Mouse (Mus musculus): Measurements from ENCODE around the gene Cd33. TPM values are rescaled to one million over a fixed set of nuclear protein-coding genes. Genes with fewer than 3 reads are reported as not detected.

Gene Cd33
- 0.71 and 0.91 TPM in 2 replicates for polyA plus RNA-seq (2015; fragmentation: Nextera tagmentation; extraction: Ambion mirVana)

DNA sequence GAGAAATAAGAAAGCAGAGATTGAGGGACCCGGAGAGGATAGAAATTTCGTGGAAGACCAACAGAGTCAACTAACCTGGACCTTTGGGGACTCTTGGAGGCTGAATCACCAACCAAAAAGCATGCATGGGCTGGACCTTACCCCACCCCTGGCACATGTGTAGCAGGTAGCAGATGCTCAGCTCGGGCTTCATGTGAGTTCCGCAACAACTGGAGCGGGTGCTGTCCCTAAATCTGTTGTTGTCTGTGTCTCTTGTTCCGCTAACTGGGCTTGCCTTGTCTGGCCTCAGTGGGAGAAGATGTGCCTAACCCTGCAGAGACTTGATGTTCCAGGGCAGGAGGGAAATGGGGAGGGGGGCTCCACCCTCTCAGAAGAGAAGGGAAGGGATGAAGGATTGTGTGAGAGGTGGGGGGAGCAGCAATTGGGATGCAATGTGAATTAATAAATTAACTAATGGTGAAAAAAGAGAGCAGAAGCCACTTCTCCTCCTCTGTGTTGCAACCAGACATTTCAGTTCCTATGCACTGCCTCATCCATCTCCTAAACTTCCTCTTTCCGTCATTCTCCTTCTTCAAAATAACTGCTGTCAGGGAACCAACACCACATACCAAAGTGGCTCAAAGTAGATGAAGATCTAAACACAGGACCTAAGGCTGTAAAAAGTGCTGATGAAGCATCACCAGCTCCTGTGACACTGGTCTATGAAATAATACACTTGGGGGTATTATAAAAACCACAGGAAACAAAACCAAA, at the start of gene Cd33:
Cd33 (minus strand) TSS at position 204 of the 753 bp plus-strand sequence.
- no peak within 1 kb of the TSS for H3K9ac ChIP-seq
- 81% methylated on average over 7 of the region's 7 CpGs for WGBS
- no peak within 1 kb of the TSS for H3K4me3 ChIP-seq
- ATAC-seq (ENCODE audit: low FRiP score): no peak
- H3K4me1 ChIP-seq (replicated peaks): no peaks in the 10 kb centered on the region
- no peaks in the 10 kb centered on the region for H3K36me3 ChIP-seq
- no peaks in the 10 kb centered on the region for H3K27me3 ChIP-seq
- H3K4me2 ChIP-seq: no peak within 1 kb of the TSS
- H3K9me3 ChIP-seq: no peaks in the 10 kb centered on the region
- H3K27ac ChIP-seq: no peak within 1 kb of the TSS

DNA sequence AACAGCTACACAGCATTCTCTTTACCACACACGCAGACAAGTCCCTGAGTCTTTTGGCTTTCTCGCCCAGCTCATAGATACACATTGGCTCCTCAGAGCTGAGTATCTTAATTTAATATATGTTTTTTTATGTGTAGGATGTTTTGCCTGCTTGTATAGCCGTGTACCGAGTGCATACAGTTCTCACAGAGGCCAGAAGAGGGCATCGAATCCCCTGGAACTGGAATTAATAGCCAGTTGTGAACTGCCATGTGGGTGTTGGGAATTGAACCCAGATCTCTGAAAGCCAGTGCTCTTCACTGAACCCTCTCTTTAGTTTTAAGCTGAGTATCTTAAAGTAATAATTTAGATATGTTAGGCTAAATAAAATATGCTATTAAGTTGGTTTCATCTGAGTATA, 40.6 kb upstream of the Cd33 start:
- 93% methylated on average over 5 of the region's 5 CpGs for WGBS
- peaks cover 26% of the 10 kb centered on the region for H3K4me1 ChIP-seq (replicated peaks)
- H3K4me3 ChIP-seq: no peak overlapping the region
- H3K9ac ChIP-seq: no peak overlapping the region
- ATAC-seq (ENCODE audit: low FRiP score): no peak
- H3K36me3 ChIP-seq: peaks cover 62% of the 10 kb centered on the region
- no peak overlapping the region for H3K4me2 ChIP-seq
- no peaks in the 10 kb centered on the region for H3K9me3 ChIP-seq
- H3K27ac ChIP-seq: no peak overlapping the region
- H3K27me3 ChIP-seq: no peaks in the 10 kb centered on the region

GRCm38 (mm10) chr7:43580526-43580925, 36.3 kb upstream of the Cd33 start:
- ATAC-seq (ENCODE audit: low FRiP score): no peak
- H3K4me1 ChIP-seq (replicated peaks): peaks cover 26% of the 10 kb centered on the region
- 73% methylated on average over 5 of the region's 5 CpGs for WGBS
- H3K9ac ChIP-seq: peak overlapping the region; percentile 84
- peak overlapping the region; percentile 69 for H3K4me3 ChIP-seq
- no peaks in the 10 kb centered on the region for H3K9me3 ChIP-seq
- no peaks in the 10 kb centered on the region for H3K27me3 ChIP-seq
- peak overlapping the region; percentile 92 for H3K27ac ChIP-seq
- H3K36me3 ChIP-seq: peaks cover 23% of the 10 kb centered on the region
- H3K4me2 ChIP-seq: peak overlapping the region; percentile 72

DNA sequence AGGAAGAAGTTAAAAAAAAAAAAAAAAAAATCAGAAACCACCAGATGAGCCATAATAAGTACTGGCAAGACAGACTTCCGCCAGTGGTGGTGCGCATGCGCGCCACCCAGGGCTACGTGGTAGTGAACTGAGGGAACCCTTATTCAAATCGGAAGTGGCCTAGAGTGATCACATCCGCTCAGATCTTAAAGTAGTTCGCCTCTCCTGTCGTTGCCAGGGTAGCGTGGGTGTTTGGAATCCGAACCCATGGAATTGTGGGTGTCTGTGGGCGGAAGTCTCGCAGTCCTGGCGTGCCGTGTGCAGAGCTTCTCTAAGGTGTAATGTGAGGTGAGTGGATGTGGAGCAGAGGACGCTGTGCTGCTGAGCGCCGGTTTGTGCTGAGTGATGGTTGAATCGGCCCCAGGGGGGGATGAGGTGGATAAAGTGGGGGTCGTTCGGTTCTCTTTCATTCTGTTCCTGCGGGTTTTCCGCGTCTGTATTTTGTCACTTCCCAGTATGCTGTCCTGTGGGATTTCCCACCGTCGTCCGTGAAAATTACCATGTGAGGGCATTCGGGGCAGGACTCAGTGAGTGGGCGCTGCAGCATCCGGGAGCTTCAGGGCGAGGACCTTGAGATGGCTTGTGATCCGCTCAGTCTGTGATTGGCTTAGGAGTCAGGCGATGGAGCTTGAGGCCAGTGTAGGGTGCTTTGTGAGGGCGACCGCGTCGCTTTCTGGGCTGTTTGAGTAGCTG, 35.4 kb upstream of the Cd33 start, which contains the start of gene Zfp719:
Zfp719 (plus strand) TSS at position 171 of the 732 bp plus-strand sequence.
- Histone ChIP-seq H3K27me3 (no peaks in the 10 kb centered on the region), H3K36me3 (peaks cover 21% of the 10 kb centered on the region), H3K9ac (peak within 1 kb of the TSS; percentile 84), H3K4me1 (replicated peaks) (peaks cover 26% of the 10 kb centered on the region), H3K9me3 (no peaks in the 10 kb centered on the region), H3K4me3 (peak within 1 kb of the TSS; percentile 69), H3K4me2 (peak within 1 kb of the TSS; percentile 72), H3K27ac (peak within 1 kb of the TSS; percentile 92)
- peak; percentile 98 for ATAC-seq (ENCODE audit: low FRiP score)
- under 1% methylated on average over 37 of the region's 37 CpGs for WGBS

GRCm38 (mm10) chr7:43571216-43571615, 27.0 kb upstream of the Cd33 start:
- Histone ChIP-seq H3K36me3 (peaks cover 82% of the 10 kb centered on the region), H3K4me1 (replicated peaks) (no peaks in the 10 kb centered on the region), H3K9ac (no peak overlapping the region), H3K27ac (no peak overlapping the region), H3K9me3 (no peaks in the 10 kb centered on the region), H3K4me3 (no peak overlapping the region), H3K4me2 (no peak overlapping the region), H3K27me3 (no peaks in the 10 kb centered on the region)
- 92% methylated on average over 2 of the region's 2 CpGs for WGBS
- ATAC-seq (ENCODE audit: low FRiP score): no peak

- Histone ChIP-seq H3K27ac (no peak overlapping the region; the same call in 1 of the 2 replicates), H3K9me3 (no peaks in the 10 kb centered on the region), H3K36me3 (peaks cover 32% of the 10 kb centered on the region), H3K27me3 (no peaks in the 10 kb centered on the region), H3K4me2 (peak overlapping the region; percentile 77), H3K9ac (peak overlapping the region; percentile 87), H3K4me3 (peak overlapping the region; percentile 83), H3K4me1 (replicated peaks) (peaks cover 24% of the 10 kb centered on the region)
- WGBS: 56% methylated on average over 6 of the region's 6 CpGs
- no peak for ATAC-seq (ENCODE audit: low FRiP score)
Measured at GRCm38 (mm10) chr7:43563300-43563699, 19.1 kb upstream of the Cd33 start.

- Histone ChIP-seq H3K4me1 (replicated peaks) (peaks cover 24% of the 10 kb centered on the region), H3K9me3 (no peaks in the 10 kb centered on the region), H3K4me3 (peak overlapping the region; percentile 83), H3K9ac (peak overlapping the region; percentile 87), H3K4me2 (peak overlapping the region; percentile 77), H3K27me3 (no peaks in the 10 kb centered on the region), H3K27ac (peak overlapping the region; percentile 92), H3K36me3 (peaks cover 25% of the 10 kb centered on the region)
- WGBS: 0% methylated on average over 10 of the region's 10 CpGs
- ATAC-seq (ENCODE audit: low FRiP score): peak; percentile 18; the same call in 1 of the 2 replicates
Measured at GRCm38 (mm10) chr7:43562651-43563070, 18.4 kb upstream of the Cd33 start.

DNA sequence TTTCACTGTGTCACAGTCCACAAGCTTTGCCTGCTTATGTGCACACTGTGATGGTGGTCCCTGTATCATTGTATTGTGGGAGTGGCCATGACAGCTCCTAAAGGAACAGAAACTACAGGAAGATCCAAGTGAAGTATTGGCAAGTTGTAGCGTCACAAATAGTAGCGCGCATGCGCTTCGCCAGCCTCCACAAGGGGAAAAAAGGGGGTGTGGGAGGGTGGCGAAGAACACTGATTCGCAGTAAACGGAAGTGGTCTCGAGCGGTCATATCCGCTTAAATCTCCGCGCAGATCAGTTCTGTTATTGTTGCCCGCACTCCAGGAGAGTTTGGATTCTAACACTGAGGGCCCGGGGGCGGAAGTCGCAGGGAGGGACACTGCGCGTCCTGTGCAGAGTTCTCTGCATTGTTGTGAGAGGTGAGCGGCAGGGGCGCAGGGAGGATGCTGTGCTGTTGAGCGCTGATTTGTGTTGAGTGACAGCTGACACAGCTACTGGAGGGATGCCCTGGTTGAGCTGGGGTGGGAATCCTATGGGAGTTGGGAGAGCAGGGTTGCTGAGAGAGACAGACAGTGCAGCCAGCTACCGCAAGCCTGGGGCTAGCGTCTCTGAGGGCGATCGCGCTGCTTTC, 17.9 kb upstream of the Cd33 start, which contains the start of gene Zfp658:
Zfp658 (plus strand) TSS at position 251 of the 628 bp plus-strand sequence.
- no peaks in the 10 kb centered on the region for H3K9me3 ChIP-seq
- H3K27me3 ChIP-seq: no peaks in the 10 kb centered on the region
- H3K27ac ChIP-seq: peak within 1 kb of the TSS; percentile 92
- peak within 1 kb of the TSS; percentile 87 for H3K9ac ChIP-seq
- peak; percentile 94 for ATAC-seq (ENCODE audit: low FRiP score)
- peaks cover 24% of the 10 kb centered on the region for H3K4me1 ChIP-seq (replicated peaks)
- H3K4me2 ChIP-seq: peak within 1 kb of the TSS; percentile 77
- 0% methylated on average over 27 of the region's 27 CpGs for WGBS
- H3K36me3 ChIP-seq: peaks cover 20% of the 10 kb centered on the region
- peak within 1 kb of the TSS; percentile 83 for H3K4me3 ChIP-seq

GRCm38 (mm10) chr7:43556901-43557300, 12.7 kb upstream of the Cd33 start:
- Histone ChIP-seq H3K27ac (no peak overlapping the region), H3K4me3 (no peak overlapping the region), H3K4me1 (replicated peaks) (no peaks in the 10 kb centered on the region), H3K36me3 (no peaks in the 10 kb centered on the region), H3K9me3 (no peaks in the 10 kb centered on the region), H3K9ac (no peak overlapping the region), H3K27me3 (no peaks in the 10 kb centered on the region), H3K4me2 (no peak overlapping the region)
- no peak for ATAC-seq (ENCODE audit: low FRiP score)
- WGBS: 92% methylated on average over 1 of the region's 1 CpGs

GRCm38 (mm10) chr7:43555351-43555750, 11.1 kb upstream of the Cd33 start:
- Histone ChIP-seq H3K4me2 (no peak overlapping the region), H3K36me3 (no peaks in the 10 kb centered on the region), H3K27ac (no peak overlapping the region), H3K4me1 (replicated peaks) (no peaks in the 10 kb centered on the region), H3K9ac (no peak overlapping the region), H3K4me3 (no peak overlapping the region), H3K9me3 (no peaks in the 10 kb centered on the region), H3K27me3 (no peaks in the 10 kb centered on the region)
- 95% methylated on average over 5 of the region's 5 CpGs for WGBS
- no peak for ATAC-seq (ENCODE audit: low FRiP score)

DNA sequence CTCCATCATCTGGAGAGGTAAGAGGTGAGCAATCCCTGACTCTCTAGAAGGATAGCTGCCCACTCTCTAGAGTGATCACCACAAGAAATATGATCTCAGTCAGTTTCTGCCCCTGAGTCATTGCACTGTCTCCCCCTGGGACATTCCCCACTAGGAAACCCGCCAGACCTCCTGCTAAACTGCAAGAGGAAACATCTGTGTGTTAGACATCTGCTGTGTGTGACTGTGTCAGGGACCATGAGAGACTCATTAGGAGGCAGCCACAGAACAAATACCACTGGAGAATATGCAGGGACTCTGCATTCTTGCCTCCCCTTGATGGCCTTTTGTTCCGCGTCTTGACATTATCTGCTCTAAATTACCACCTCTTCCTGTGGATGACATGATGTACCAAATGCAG, 10.3 kb upstream of the Cd33 start:
- Histone ChIP-seq H3K36me3 (no peaks in the 10 kb centered on the region), H3K27ac (no peak overlapping the region), H3K4me1 (replicated peaks) (no peaks in the 10 kb centered on the region), H3K4me2 (no peak overlapping the region), H3K27me3 (no peaks in the 10 kb centered on the region), H3K9ac (no peak overlapping the region), H3K9me3 (no peaks in the 10 kb centered on the region), H3K4me3 (no peak overlapping the region)
- WGBS: 67% methylated on average over 3 of the region's 3 CpGs
- no peak for ATAC-seq (ENCODE audit: low FRiP score)

- Histone ChIP-seq H3K4me3 (no peak overlapping the region), H3K9me3 (no peaks in the 10 kb centered on the region), H3K36me3 (no peaks in the 10 kb centered on the region), H3K9ac (no peak overlapping the region), H3K27ac (no peak overlapping the region), H3K4me1 (replicated peaks) (no peaks in the 10 kb centered on the region), H3K4me2 (no peak overlapping the region), H3K27me3 (no peaks in the 10 kb centered on the region)
- ATAC-seq (ENCODE audit: low FRiP score): no peak
- WGBS: 90% methylated on average over 4 of the region's 4 CpGs
Measured at GRCm38 (mm10) chr7:43553153-43553552, 8.9 kb upstream of the Cd33 start.
